Mouse (Mus musculus) erythroblast, embryonic 14.5 days (primary cell): ENCODE data around the gene Eef2k. TPM values are rescaled to one million over a fixed set of nuclear protein-coding genes. Genes with fewer than 3 reads are reported as not detected.
"Not testable (repeated sequence)": the region's sequence is repeated elsewhere in the genome, so short reads cannot be mapped to it uniquely, and the experiment has no call there.

Source experiments
- H3K27me3 ChIP-seq: 2 replicates; pipeline ENCODE4 v1.6.1; 2012; ENCODE audit warnings: inconsistent platforms; ENCODE audit not compliant: control insufficient read depth
- H3K36me3 ChIP-seq: 2 replicates; pipeline ENCODE4 v1.6.1; 2012; ENCODE audit warnings: mild to moderate bottlenecking, inconsistent platforms; ENCODE audit not compliant: control insufficient read depth
- H3K4me1 ChIP-seq: 2 replicates; pipeline ENCODE4 v1.6.1; 2012; ENCODE audit warnings: inconsistent platforms; ENCODE audit not compliant: control insufficient read depth
- H3K4me3 ChIP-seq: replicated peaks from 2 replicates; pipeline ENCODE3; 2012; ENCODE audit warnings: moderate library complexity, mild to moderate bottlenecking, inconsistent platforms
- H3K9me3 ChIP-seq: 2 replicates; pipeline ENCODE4 v1.6.1; 2012; ENCODE audit warnings: low read length, inconsistent platforms, mixed read lengths; ENCODE audit not compliant: control insufficient read depth
- GATA1 ChIP-seq: IDR thresholded peaks from 2 replicates; pipeline ENCODE4 v1.6.1; 2012; ENCODE audit warnings: low read length, inconsistent platforms, mixed read lengths
- TAL1 ChIP-seq: IDR thresholded peaks from 3 replicates; pipeline ENCODE4 v1.6.1; 2012; ENCODE audit warnings: low read length, inconsistent platforms, mixed read lengths
- polyA plus RNA-seq: library from polyadenylated mRNA; stranded (reverse); fragments of >175 nt; gene quantifications from 2 replicates; pipeline ENCODE4 v1.2.3, GENCODE M21; 2012

Gene Eef2k
- polyA plus RNA-seq, 1 experiment, result 28.0 TPM

- no peaks in the 10 kb centered on the region for H3K27me3 ChIP-seq
- H3K36me3 ChIP-seq, result peaks cover 100% of the 10 kb centered on the region
- TF ChIP-seq GATA1 (no peak), TAL1 (no peak)
- H3K9me3 ChIP-seq, result no peaks in the 10 kb centered on the region; the same call in 1 of the 2 replicates
- no peak overlapping the region for H3K4me3 ChIP-seq
- H3K4me1 ChIP-seq, result peaks cover 74% of the 10 kb centered on the region
These were observed 41.1 kb downstream of the Eef2k start for GRCm38 (mm10) chr7:120883523-120884290.

GRCm38 (mm10) chr7:120884746-120885145 lies 42.1 kb downstream of the Eef2k start:
- H3K27me3 ChIP-seq, result no peaks in the 10 kb centered on the region
- H3K36me3 ChIP-seq, result peaks cover 100% of the 10 kb centered on the region
- TF ChIP-seq TAL1 (no peak), GATA1 (no peak)
- H3K4me1 ChIP-seq, result peaks cover 65% of the 10 kb centered on the region
- no peak overlapping the region for H3K4me3 ChIP-seq
- H3K9me3 ChIP-seq, result no peaks in the 10 kb centered on the region; the same call in 1 of the 2 replicates

GRCm38 (mm10) chr7:120893123-120893522 lies 50.5 kb downstream of the Eef2k start:
- peak; percentile 72 for TF ChIP-seq GATA1
- TF ChIP-seq TAL1, result no peak
- H3K4me1 ChIP-seq, result peaks cover 24% of the 10 kb centered on the region
- H3K36me3 ChIP-seq, result peaks cover 99% of the 10 kb centered on the region
- no peak overlapping the region for H3K4me3 ChIP-seq
- no peaks in the 10 kb centered on the region for H3K9me3 ChIP-seq
- no peaks in the 10 kb centered on the region for H3K27me3 ChIP-seq

GRCm38 (mm10) chr7:120897054-120897453 lies 54.4 kb downstream of the Eef2k start:
- Histone ChIP-seq H3K4me3 (no peak overlapping the region), H3K36me3 (peaks cover 99% of the 10 kb centered on the region)
- TF ChIP-seq TAL1, result no peak
- no peak for TF ChIP-seq GATA1

GRCm38 (mm10) chr7:120897711-120898335 lies 55.2 kb downstream of the Eef2k start:
- Histone ChIP-seq H3K4me1 (peaks cover 7% of the 10 kb centered on the region), H3K4me3 (no peak overlapping the region), H3K9me3 (no peaks in the 10 kb centered on the region), H3K36me3 (peaks cover 100% of the 10 kb centered on the region), H3K27me3 (no peaks in the 10 kb centered on the region)
- TF ChIP-seq GATA1, result no peak
- no peak for TF ChIP-seq TAL1

More at GRCm38 (mm10) chr7:120897054-120897453, 54.4 kb downstream of the Eef2k start:
- H3K4me1 ChIP-seq, result peaks cover 12% of the 10 kb centered on the region
- no peaks in the 10 kb centered on the region for H3K9me3 ChIP-seq
- H3K27me3 ChIP-seq, result no peaks in the 10 kb centered on the region

- Histone ChIP-seq H3K36me3 (peaks cover 100% of the 10 kb centered on the region), H3K9me3 (no peaks in the 10 kb centered on the region), H3K4me3 (no peak overlapping the region), H3K4me1 (no peaks in the 10 kb centered on the region), H3K27me3 (no peaks in the 10 kb centered on the region)
- TF ChIP-seq TAL1 (no peak), GATA1 (no peak)
These were observed 57.6 kb downstream of the Eef2k start for GRCm38 (mm10) chr7:120900191-120900590.

GRCm38 (mm10) chr7:120901701-120902100 lies 59.1 kb downstream of the Eef2k start:
- no peak for TF ChIP-seq GATA1
- H3K9me3 ChIP-seq, result no peaks in the 10 kb centered on the region
- no peak overlapping the region for H3K4me3 ChIP-seq
- peaks cover 100% of the 10 kb centered on the region for H3K36me3 ChIP-seq
- no peaks in the 10 kb centered on the region for H3K27me3 ChIP-seq
- H3K4me1 ChIP-seq, result no peaks in the 10 kb centered on the region

- no peak for TF ChIP-seq GATA1
- no peak for TF ChIP-seq TAL1
- Histone ChIP-seq H3K36me3 (peaks cover 93% of the 10 kb centered on the region), H3K4me1 (no peaks in the 10 kb centered on the region), H3K27me3 (no peaks in the 10 kb centered on the region), H3K4me3 (no peak overlapping the region), H3K9me3 (no peaks in the 10 kb centered on the region)
These were observed 60.3 kb downstream of the Eef2k start for GRCm38 (mm10) chr7:120902931-120903330.

GRCm38 (mm10) chr7:120910172-120910571 lies 67.5 kb downstream of the Eef2k start:
- H3K9me3 ChIP-seq, H3K27me3 ChIP-seq, H3K4me3 ChIP-seq: not testable (repeated sequence)
- peaks cover 11% of the 10 kb centered on the region for H3K4me1 ChIP-seq
- peaks cover 20% of the 10 kb centered on the region for H3K36me3 ChIP-seq

GRCm38 (mm10) chr7:120911268-120911667 lies 68.6 kb downstream of the Eef2k start:
- not testable (repeated sequence) for H3K36me3 ChIP-seq, H3K27me3 ChIP-seq, H3K4me3 ChIP-seq, H3K9me3 ChIP-seq
- peaks cover 18% of the 10 kb centered on the region for H3K4me1 ChIP-seq
